Mouse (Mus musculus) liver, embryonic 14.5 days (tissue): ENCODE data around the gene Clcn3. TPM values are rescaled to one million over a fixed set of nuclear protein-coding genes. Genes with fewer than 3 reads are reported as not detected.

Experiments used
- ATAC-seq: fragments of 200-750 bp; cut with Nextera tagmentation; 2 replicates; pipeline ENCODE4 v1.8.0; 2017; ENCODE audit warnings: moderate number of reproducible peaks, mild to moderate bottlenecking, moderate library complexity; ENCODE audit not compliant: insufficient read depth
- DNase-seq, 3 experiments: peaks; one replicate each; pipeline ENCODE4 v3.0.0-alpha.2; 2012 to 2013; ENCODE audit warnings: low read depth in 3 of 3, low spot score in 3 of 3
- H3K27ac ChIP-seq: fragments of 300-500 bp; sonication (generic); 2 replicates; pipeline ENCODE4 v1.5.1; 2014; ENCODE audit warnings: moderate library complexity, mild to moderate bottlenecking, control low read depth, inconsistent platforms
- H3K27me3 ChIP-seq: fragments of 300-500 bp; sonication (generic); 2 replicates; pipeline ENCODE4 v1.6.1; 2014; ENCODE audit warnings: mild to moderate bottlenecking, low read length, moderate library complexity; ENCODE audit not compliant: control insufficient read depth, insufficient read depth
- H3K36me3 ChIP-seq: fragments of 300-500 bp; sonication (generic); replicated peaks from 2 replicates; pipeline ENCODE4 v1.6.1; 2014; ENCODE audit warnings: low read depth; ENCODE audit not compliant: control insufficient read depth, insufficient read depth
- H3K4me1 ChIP-seq, 2 experiments: fragments of 200-500 bp in 1 of 2; fragments of 300-500 bp in 1 of 2; sonication (generic) in 1 of 2; replicated peaks; 2 replicates each; pipeline ENCODE4 v1.6.1; 2012 to 2014; ENCODE audit warnings: antibody characterized with exemption in 1 of 2, inconsistent platforms in 1 of 2, low read length in 1 of 2; ENCODE audit not compliant: control insufficient read depth in 2 of 2, insufficient read depth in 2 of 2
- H3K4me2 ChIP-seq: fragments of 300-500 bp; sonication (generic); 2 replicates; pipeline ENCODE4 v1.6.1; 2014; ENCODE audit warnings: low read depth, mild to moderate bottlenecking, control low read depth, moderate library complexity
- H3K4me3 ChIP-seq, 2 experiments: fragments of 200-500 bp in 1 of 2; fragments of 300-500 bp in 1 of 2; sonication (generic) in 1 of 2; 2 replicates each; pipeline ENCODE4 v1.5.1; 2012 to 2014; ENCODE audit warnings: low read depth in 2 of 2, low read length in 2 of 2, mild to moderate bottlenecking in 2 of 2, control low read depth in 1 of 2, inconsistent platforms in 1 of 2, moderate library complexity in 1 of 2; ENCODE audit not compliant: insufficient read depth in 1 of 2
- H3K9ac ChIP-seq: fragments of 300-500 bp; sonication (generic); replicated peaks from 2 replicates; pipeline ENCODE4 v1.6.1; 2014; ENCODE audit warnings: mild to moderate bottlenecking, control low read depth, moderate library complexity
- H3K9me3 ChIP-seq: fragments of 300-500 bp; sonication (generic); 2 replicates; pipeline ENCODE4 v1.6.1; 2016; ENCODE audit warnings: low read length, mixed read lengths; ENCODE audit not compliant: control insufficient read depth
- CTCF ChIP-seq: IDR thresholded peaks from 2 replicates; pipeline ENCODE4 v1.5.1; 2016; ENCODE audit warnings: antibody characterized with exemption, low read depth, control low read depth
- EP300 ChIP-seq: IDR thresholded peaks from 2 replicates; pipeline ENCODE4 v1.6.1; 2016; ENCODE audit warnings: antibody characterized with exemption, low read depth
- WGBS: fragments of 180-500 bp; shearing (Covaris S2); extraction: QIAGEN DNeasy Blood & Tissue Kit; methylation state at CpG from one replicate; pipeline ENCODE4 v1.1.7; 2014; ENCODE audit not compliant: insufficient replicate concordance; 5-methylcytosine and 5-hydroxymethylcytosine counted together
- polyA plus RNA-seq, 2 experiments: library from polyadenylated mRNA; depleted of rRNA in 1 of 2; stranded (reverse) in 1 of 2; unstranded in 1 of 2; fragments of >200 nt; fragmentation: Nextera tagmentation in 1 of 2; extraction: Ambion mirVana in 1 of 2; gene quantifications; 2 replicates each; pipeline versions ENCODE4 v1.2.1 to v1.2.3; 2012 to 2014

The Clcn3 gene
- polyA plus RNA-seq, 2 experiments: 28.1 to 34.6 TPM

GRCm38 (mm10) chr8:60891757-60892156, 91.3 kb downstream of the Clcn3 start:
- Histone ChIP-seq H3K4me1 (peaks cover 16 to 28% of the 10 kb centered on the region in 2 experiments), H3K4me2 (peak overlapping the region; percentile 87), H3K36me3 (peaks cover 17% of the 10 kb centered on the region), H3K9ac (peak overlapping the region; percentile 85; the same call in 1 of the 2 replicates), H3K9me3 (no peaks in the 10 kb centered on the region), H3K4me3 (peak overlapping the region; percentile 31 to 87; a peak in 3 of 4 replicates), H3K27ac (no peak overlapping the region), H3K27me3 (no peaks in the 10 kb centered on the region)
- no peak for ATAC-seq
- 69% methylated on average over 4 of the region's 4 CpGs for WGBS
- TF ChIP-seq EP300: no peak
- TF ChIP-seq CTCF: no peak
- no peak for DNase-seq

- H3K9ac ChIP-seq: peak overlapping the region; percentile 85
- H3K36me3 ChIP-seq: peaks cover 16% of the 10 kb centered on the region
- peak overlapping the region; percentile 36 for H3K27ac ChIP-seq
- TF ChIP-seq EP300: no peak
- no peak for TF ChIP-seq CTCF
- WGBS: 2% methylated on average over 22 of the region's 23 CpGs
- no peaks in the 10 kb centered on the region for H3K9me3 ChIP-seq
- peaks cover 11 to 23% of the 10 kb centered on the region in 2 experiments for H3K4me1 ChIP-seq
- H3K4me2 ChIP-seq: peak overlapping the region; percentile 87
- ATAC-seq: no peak
- no peaks in the 10 kb centered on the region for H3K27me3 ChIP-seq
- DNase-seq: no peak
- peak overlapping the region; percentile 87 to 95 for H3K4me3 ChIP-seq
Observed at GRCm38 (mm10) chr8:60890520-60890874, 92.6 kb downstream of the Clcn3 start.

GRCm38 (mm10) chr8:60889843-60890519, 93.1 kb downstream of the Clcn3 start, which contains the start of gene Hpf1:
TSS of gene Hpf1 (plus strand) at chr8:60890418.
- peaks cover 11 to 20% of the 10 kb centered on the region in 2 experiments for H3K4me1 ChIP-seq
- H3K4me3 ChIP-seq: peak within 1 kb of the TSS; percentile 87 to 95
- no peaks in the 10 kb centered on the region for H3K27me3 ChIP-seq
- peak within 1 kb of the TSS; percentile 85 for H3K9ac ChIP-seq
- DNase-seq (peak; percentile 98 to 99 (median 98)), ATAC-seq (peak; percentile 99)
- H3K27ac ChIP-seq: peak within 1 kb of the TSS; percentile 36
- no peak for TF ChIP-seq EP300
- TF ChIP-seq CTCF: no peak
- peak within 1 kb of the TSS; percentile 87 for H3K4me2 ChIP-seq
- H3K36me3 ChIP-seq: peaks cover 14% of the 10 kb centered on the region
- 1% methylated on average over 43 of the region's 43 CpGs for WGBS
- no peaks in the 10 kb centered on the region for H3K9me3 ChIP-seq

- Histone ChIP-seq H3K4me1 (peaks cover 11 to 20% of the 10 kb centered on the region in 2 experiments), H3K27ac (no peak overlapping the region), H3K36me3 (peaks cover 8% of the 10 kb centered on the region), H3K4me3 (peak overlapping the region in 1 of 2 experiments; percentile 87; a peak in 2 of 4 replicates), H3K4me2 (peak overlapping the region; percentile 87), H3K9ac (no peak overlapping the region), H3K9me3 (no peaks in the 10 kb centered on the region), H3K27me3 (no peaks in the 10 kb centered on the region)
- TF ChIP-seq CTCF (no peak), EP300 (no peak)
- DNase-seq (no peak), ATAC-seq (no peak)
- 70% methylated on average over 11 of the region's 11 CpGs for WGBS
Observed at GRCm38 (mm10) chr8:60889131-60889842, 93.8 kb downstream of the Clcn3 start.

- Histone ChIP-seq H3K4me3 (no peak overlapping the region), H3K27ac (no peak overlapping the region), H3K9ac (no peak overlapping the region), H3K36me3 (no peaks in the 10 kb centered on the region), H3K4me2 (no peak overlapping the region), H3K4me1 (peaks cover 7 to 10% of the 10 kb centered on the region in 2 experiments), H3K9me3 (no peaks in the 10 kb centered on the region), H3K27me3 (no peaks in the 10 kb centered on the region)
- DNase-seq: no peak
- no peak for ATAC-seq
- no peak for TF ChIP-seq CTCF
- TF ChIP-seq EP300: no peak
- WGBS: 66% methylated on average over 6 of the region's 6 CpGs
Observed at GRCm38 (mm10) chr8:60886736-60887135, 96.4 kb downstream of the Clcn3 start.
